Mouse (Mus musculus): ENCODE measurements around the gene Gm6583.

DNA sequence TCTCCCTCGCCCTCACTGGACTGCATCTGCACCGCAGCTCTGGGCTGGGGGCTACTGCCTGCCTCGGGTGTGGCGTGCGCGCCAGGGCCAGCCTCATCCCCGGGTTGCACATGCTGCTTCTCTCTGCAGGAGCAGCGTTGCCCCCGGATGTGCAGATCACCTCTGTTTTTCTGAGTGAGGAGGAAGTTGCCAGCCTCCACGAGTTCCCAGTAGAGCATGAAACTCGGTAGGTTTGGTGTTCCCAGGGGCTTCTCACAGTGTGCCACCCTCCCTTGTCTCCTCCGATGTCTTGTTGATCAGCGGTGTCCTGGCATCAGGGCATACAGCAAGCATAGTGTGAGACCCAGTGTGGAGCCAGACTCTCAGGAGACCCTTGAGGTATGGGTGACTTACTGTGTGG, 13.5 kb upstream of the Gm6583 start:
- TF ChIP-seq GATA1 (IDR thresholded peaks at IDR 0.05; ENCODE audit: borderline replicate concordance, low read length), result no peak
- TF ChIP-seq FLI1 (IDR thresholded peaks at IDR 0.05; ENCODE audit: low read length), result no peak

All from megakaryocyte, embryonic 14.5 days (primary cell).